Mouse (Mus musculus) 3134 (cell line): ENCODE results near the gene Reg1.
"Not testable (repeated sequence)": the region's sequence is repeated elsewhere in the genome, so short reads cannot be mapped to it uniquely, and the experiment has no call there.

Source experiments
- DNase-seq: peaks from one replicate; pipeline ENCODE4 v3.0.0-alpha.2; 2011; ENCODE audit warnings: low spot score; ENCODE audit not compliant: insufficient read length; ENCODE audit errors: extremely low read depth

The Reg1 gene

GRCm38 (mm10) chr6:78422411-78422810 is at the start of gene Reg1:
Reg1 (plus strand) TSS chr6:78422711.
- not testable (repeated sequence) for DNase-seq

- no peak for DNase-seq
Observed at GRCm38 (mm10) chr6:78378765-78379164, 43.7 kb upstream of the Reg1 start, which contains the start of gene Reg3d. Reg3d (minus strand) TSS chr6:78378865.

- DNase-seq = no peak
Observed at GRCm38 (mm10) chr6:78380409-78380808, 42.1 kb upstream of the Reg1 start, which contains the start of gene Reg3a. Reg3a (plus strand) TSS chr6:78380709.

- DNase-seq = no peak
Observed at GRCm38 (mm10) chr6:78385609-78386008, 36.9 kb upstream of the Reg1 start.

- DNase-seq = not testable (repeated sequence)
Observed at GRCm38 (mm10) chr6:78395323-78395722, 27.2 kb upstream of the Reg1 start, which contains the start of gene Reg2. Reg2 (plus strand) TSS chr6:78395623.

- DNase-seq = no peak
Observed at GRCm38 (mm10) chr6:78425497-78425896, 3.0 kb downstream of the Reg1 start.

- DNase-seq = no peak
Observed at GRCm38 (mm10) chr6:78447202-78447601, 24.7 kb downstream of the Reg1 start.

GRCm38 (mm10) chr6:78448409-78448808 is 25.9 kb downstream of the Reg1 start:
- DNase-seq = no peak

- DNase-seq = no peak
Observed at GRCm38 (mm10) chr6:78452804-78453203, 30.3 kb downstream of the Reg1 start.

- DNase-seq = no peak
Observed at GRCm38 (mm10) chr6:78460191-78460825, 37.8 kb downstream of the Reg1 start.

- no peak for DNase-seq
Observed at GRCm38 (mm10) chr6:78462360-78462759, 39.8 kb downstream of the Reg1 start.

- DNase-seq = no peak
Observed at GRCm38 (mm10) chr6:78463266-78463665, 40.8 kb downstream of the Reg1 start.

- no peak for DNase-seq
Observed at GRCm38 (mm10) chr6:78468772-78469171, 46.3 kb downstream of the Reg1 start, which contains the start of gene Reg3g. Reg3g (minus strand) TSS chr6:78468872.

- no peak for DNase-seq
Observed at GRCm38 (mm10) chr6:78469287-78469686, 46.8 kb downstream of the Reg1 start.
